Mouse (Mus musculus) erythroblast, adult 5-6 weeks (primary cell): ENCODE measurements around the gene Hcrtr1. TPM values are rescaled to one million over a fixed set of nuclear protein-coding genes. Genes with fewer than 3 reads are reported as not detected.
A peak's percentile ranks its signal among the peaks of the same experiment; 100 is the strongest.

Experiments
- ATAC-seq: replicated peaks from 2 replicates; pipeline ENCODE4 v1.8.0; 2016; ENCODE audit warnings: moderate number of reproducible peaks, mild to moderate bottlenecking, moderate TSS enrichment, inconsistent platforms; ENCODE audit not compliant: poor library complexity, low FRiP score, severe bottlenecking
- total RNA-seq, 2 experiments: library from RNA; stranded (forward) in 1 of 2; stranded (reverse) in 1 of 2; fragments of 150-400 nt in 1 of 2; fragments of 200-764, 138-1000 nt in 1 of 2; gene quantifications; 2 replicates each; pipeline versions ENCODE4 v1.2.3 to v1.2.4; 2015 to 2017; ENCODE audit warnings: low replicate concordance in 2 of 2

The Hcrtr1 gene
- total RNA-seq (2015; ENCODE audit: low replicate concordance) (not detected in 2 replicates), total RNA-seq (2017; ENCODE audit: low replicate concordance) (not detected in 2 replicates)

- no peak for ATAC-seq
Measured at GRCm38 (mm10) chr4:130139214-130139492, at the start of gene Hcrtr1. Gene Hcrtr1, minus strand, starts transcription at chr4:130139359.

GRCm38 (mm10) chr4:130188806-130189297, 49.7 kb upstream of the Hcrtr1 start:
- ATAC-seq, result peak; percentile 92

- ATAC-seq, result no peak
Measured at GRCm38 (mm10) chr4:130186891-130187290, 47.7 kb upstream of the Hcrtr1 start.

- ATAC-seq, result no peak
Measured at GRCm38 (mm10) chr4:130186450-130186849, 47.3 kb upstream of the Hcrtr1 start.

- no peak for ATAC-seq
Measured at GRCm38 (mm10) chr4:130183879-130184278, 44.7 kb upstream of the Hcrtr1 start.

- ATAC-seq, result 0 out of 2 replicates have a peak, but pooled peaks have one; percentile 35
Measured at GRCm38 (mm10) chr4:130183023-130183422, 43.9 kb upstream of the Hcrtr1 start.

- no peak for ATAC-seq
Measured at GRCm38 (mm10) chr4:130181886-130182285, 42.7 kb upstream of the Hcrtr1 start.

- no peak for ATAC-seq
Measured at GRCm38 (mm10) chr4:130180909-130181602, 41.9 kb upstream of the Hcrtr1 start.

- ATAC-seq, result no peak
Measured at GRCm38 (mm10) chr4:130179876-130180275, 40.7 kb upstream of the Hcrtr1 start.

- no peak for ATAC-seq
Measured at GRCm38 (mm10) chr4:130177536-130177935, 38.4 kb upstream of the Hcrtr1 start.

GRCm38 (mm10) chr4:130177087-130177486, 37.9 kb upstream of the Hcrtr1 start:
- ATAC-seq, result no peak

- ATAC-seq, result no peak
Measured at GRCm38 (mm10) chr4:130176156-130176720, 37.1 kb upstream of the Hcrtr1 start.

GRCm38 (mm10) chr4:130175072-130175711, 36.0 kb upstream of the Hcrtr1 start, which contains the start of gene Tinagl1:
Gene Tinagl1, minus strand, starts transcription at chr4:130175122.
- ATAC-seq, result no peak

GRCm38 (mm10) chr4:130174335-130175031, 35.3 kb upstream of the Hcrtr1 start:
- ATAC-seq, result peak; percentile 79

- ATAC-seq, result peak; percentile 28
Measured at GRCm38 (mm10) chr4:130173911-130174311, 34.8 kb upstream of the Hcrtr1 start.

- peak; percentile 85 for ATAC-seq
Measured at GRCm38 (mm10) chr4:130173060-130173822, 34.1 kb upstream of the Hcrtr1 start.

GRCm38 (mm10) chr4:130171951-130172765, 33.0 kb upstream of the Hcrtr1 start:
- no peak for ATAC-seq

- ATAC-seq, result no peak
Measured at GRCm38 (mm10) chr4:130170362-130170761, 31.2 kb upstream of the Hcrtr1 start.
